Mouse (Mus musculus): Measurements from ENCODE around the gene Ace3. TPM values are rescaled to one million over a fixed set of nuclear protein-coding genes. Genes with fewer than 3 reads are reported as not detected.

Ace3 gene
- polyA plus RNA-seq, 1 experiment from 2014 or later = not detected

GRCm38 (mm10) chr11:105974593-105974992 lies 19.9 kb upstream of the Ace3 start:
- no peak overlapping the region for H3K27ac ChIP-seq (ENCODE audit: low read depth)
- 86% methylated on average over 6 of the region's 6 CpGs for WGBS (ENCODE audit: insufficient replicate concordance)
- ATAC-seq = no peak

GRCm38 (mm10) chr11:105975050-105975449 lies 19.4 kb upstream of the Ace3 start:
- 50% methylated on average over 3 of the region's 3 CpGs for WGBS (ENCODE audit: insufficient replicate concordance)
- ATAC-seq (no peak), DNase-seq (no peak)
- Histone ChIP-seq H3K9me3 (ENCODE audit: low read length) (no peaks in the 10 kb centered on the region), H3K9ac (replicated peaks) (no peak overlapping the region), H3K4me2 (ENCODE audit: low read depth, low read length) (no peak overlapping the region), H3K27me3 (ENCODE audit: insufficient read depth, low read length) (peaks cover 49% of the 10 kb centered on the region), H3K4me1 (ENCODE audit: insufficient read depth) (no peaks in the 10 kb centered on the region), H3K36me3 (replicated peaks; ENCODE audit: insufficient read depth, low read length) (no peaks in the 10 kb centered on the region), H3K4me3 (ENCODE audit: low read depth, low read length) (no peak overlapping the region), H3K27ac (ENCODE audit: low read depth) (no peak overlapping the region)
- TF ChIP-seq CTCF (IDR thresholded peaks at IDR 0.05; ENCODE audit: low read depth) (no peak), EP300 (IDR thresholded peaks at IDR 0.05; ENCODE audit: low read depth) (no peak)

More at GRCm38 (mm10) chr11:105974593-105974992, 19.9 kb upstream of the Ace3 start:
- Histone ChIP-seq H3K4me2 (ENCODE audit: low read depth, low read length) (no peak overlapping the region), H3K4me1 (ENCODE audit: insufficient read depth) (no peaks in the 10 kb centered on the region), H3K9ac (replicated peaks) (no peak overlapping the region), H3K9me3 (ENCODE audit: low read length) (no peaks in the 10 kb centered on the region), H3K36me3 (replicated peaks; ENCODE audit: insufficient read depth, low read length) (no peaks in the 10 kb centered on the region), H3K27me3 (ENCODE audit: insufficient read depth, low read length) (peaks cover 49% of the 10 kb centered on the region), H3K4me3 (ENCODE audit: low read depth, low read length) (no peak overlapping the region)
- no peak for DNase-seq
- TF ChIP-seq CTCF (IDR thresholded peaks at IDR 0.05; ENCODE audit: low read depth) (no peak), EP300 (IDR thresholded peaks at IDR 0.05; ENCODE audit: low read depth) (no peak)

DNA sequence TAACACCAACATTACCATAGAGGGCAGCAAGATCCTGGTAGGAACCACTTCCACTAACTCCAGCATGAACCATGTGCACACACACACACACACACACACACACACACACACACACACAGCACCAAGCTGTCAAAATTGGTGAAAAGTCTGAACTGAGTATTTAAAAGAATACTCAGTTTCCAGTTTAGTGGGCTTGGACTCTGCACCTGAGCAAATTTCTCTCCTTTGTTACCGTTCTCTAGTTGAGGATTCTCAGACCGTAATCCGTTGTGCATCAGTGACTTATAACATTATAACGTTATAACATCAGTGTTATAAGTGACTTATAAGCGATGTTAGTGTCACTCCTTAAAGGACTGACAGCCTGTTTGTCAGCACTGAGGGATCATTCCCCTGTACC lies 18.8 kb upstream of the Ace3 start:
- TF ChIP-seq CTCF (IDR thresholded peaks at IDR 0.05; ENCODE audit: low read depth) = no peak
- no peak for TF ChIP-seq EP300 (IDR thresholded peaks at IDR 0.05; ENCODE audit: low read depth)
- no peak overlapping the region for H3K4me2 ChIP-seq (ENCODE audit: low read depth, low read length)
- DNase-seq (no peak), ATAC-seq (no peak)
- no peaks in the 10 kb centered on the region for H3K36me3 ChIP-seq (replicated peaks; ENCODE audit: insufficient read depth, low read length)
- H3K27me3 ChIP-seq (ENCODE audit: insufficient read depth, low read length) = peaks cover 51% of the 10 kb centered on the region
- no peak overlapping the region for H3K9ac ChIP-seq (replicated peaks)
- no peak overlapping the region for H3K27ac ChIP-seq (ENCODE audit: low read depth)
- H3K4me3 ChIP-seq (ENCODE audit: low read depth, low read length) = no peak overlapping the region
- H3K9me3 ChIP-seq (ENCODE audit: low read length) = no peaks in the 10 kb centered on the region
- 83% methylated on average over 5 of the region's 5 CpGs for WGBS (ENCODE audit: insufficient replicate concordance)
- no peaks in the 10 kb centered on the region for H3K4me1 ChIP-seq (ENCODE audit: insufficient read depth)

- Histone ChIP-seq H3K4me2 (ENCODE audit: low read depth, low read length) (no peak overlapping the region), H3K4me1 (ENCODE audit: insufficient read depth) (no peaks in the 10 kb centered on the region), H3K4me3 (ENCODE audit: low read depth, low read length) (no peak overlapping the region), H3K27ac (ENCODE audit: low read depth) (no peak overlapping the region), H3K9ac (replicated peaks) (no peak overlapping the region), H3K36me3 (replicated peaks; ENCODE audit: insufficient read depth, low read length) (no peaks in the 10 kb centered on the region), H3K9me3 (ENCODE audit: low read length) (no peaks in the 10 kb centered on the region), H3K27me3 (ENCODE audit: insufficient read depth, low read length) (peaks cover 47% of the 10 kb centered on the region)
- no peak for TF ChIP-seq EP300 (IDR thresholded peaks at IDR 0.05; ENCODE audit: low read depth)
- TF ChIP-seq CTCF (IDR thresholded peaks at IDR 0.05; ENCODE audit: low read depth) = no peak
- WGBS (ENCODE audit: insufficient replicate concordance) = 70% methylated on average over 2 of the region's 2 CpGs
- no peak for DNase-seq
- no peak for ATAC-seq
Observed at GRCm38 (mm10) chr11:105978232-105978631, 16.2 kb upstream of the Ace3 start.

- peaks cover 43% of the 10 kb centered on the region for H3K27me3 ChIP-seq (ENCODE audit: insufficient read depth, low read length)
- H3K9me3 ChIP-seq (ENCODE audit: low read length) = no peaks in the 10 kb centered on the region
- 41% methylated on average over 5 of the region's 5 CpGs for WGBS (ENCODE audit: insufficient replicate concordance)
- DNase-seq (no peak), ATAC-seq (no peak)
- H3K36me3 ChIP-seq (replicated peaks; ENCODE audit: insufficient read depth, low read length) = no peaks in the 10 kb centered on the region
- no peak for TF ChIP-seq CTCF (IDR thresholded peaks at IDR 0.05; ENCODE audit: low read depth)
- no peak for TF ChIP-seq EP300 (IDR thresholded peaks at IDR 0.05; ENCODE audit: low read depth)
- H3K9ac ChIP-seq (replicated peaks) = no peak overlapping the region
- no peak overlapping the region for H3K4me3 ChIP-seq (ENCODE audit: low read depth, low read length)
- no peak overlapping the region for H3K4me2 ChIP-seq (ENCODE audit: low read depth, low read length)
- no peaks in the 10 kb centered on the region for H3K4me1 ChIP-seq (ENCODE audit: insufficient read depth)
- no peak overlapping the region for H3K27ac ChIP-seq (ENCODE audit: low read depth)
Observed at GRCm38 (mm10) chr11:105978634-105979033, 15.8 kb upstream of the Ace3 start.

GRCm38 (mm10) chr11:105984452-105984851 lies 10.0 kb upstream of the Ace3 start:
- no peak for TF ChIP-seq CTCF (IDR thresholded peaks at IDR 0.05; ENCODE audit: low read depth)
- no peak for TF ChIP-seq EP300 (IDR thresholded peaks at IDR 0.05; ENCODE audit: low read depth)
- Histone ChIP-seq H3K27me3 (ENCODE audit: insufficient read depth, low read length) (peaks cover 29% of the 10 kb centered on the region; the same call in 1 of the 2 replicates), H3K9me3 (ENCODE audit: low read length) (no peaks in the 10 kb centered on the region), H3K4me3 (ENCODE audit: low read depth, low read length) (no peak overlapping the region), H3K9ac (replicated peaks) (no peak overlapping the region), H3K36me3 (replicated peaks; ENCODE audit: insufficient read depth, low read length) (no peaks in the 10 kb centered on the region), H3K4me1 (ENCODE audit: insufficient read depth) (no peaks in the 10 kb centered on the region), H3K27ac (ENCODE audit: low read depth) (no peak overlapping the region), H3K4me2 (ENCODE audit: low read depth, low read length) (no peak overlapping the region)
- no peak for DNase-seq
- ATAC-seq = no peak
- WGBS (ENCODE audit: insufficient replicate concordance) = 71% methylated on average over 4 of the region's 4 CpGs

DNA sequence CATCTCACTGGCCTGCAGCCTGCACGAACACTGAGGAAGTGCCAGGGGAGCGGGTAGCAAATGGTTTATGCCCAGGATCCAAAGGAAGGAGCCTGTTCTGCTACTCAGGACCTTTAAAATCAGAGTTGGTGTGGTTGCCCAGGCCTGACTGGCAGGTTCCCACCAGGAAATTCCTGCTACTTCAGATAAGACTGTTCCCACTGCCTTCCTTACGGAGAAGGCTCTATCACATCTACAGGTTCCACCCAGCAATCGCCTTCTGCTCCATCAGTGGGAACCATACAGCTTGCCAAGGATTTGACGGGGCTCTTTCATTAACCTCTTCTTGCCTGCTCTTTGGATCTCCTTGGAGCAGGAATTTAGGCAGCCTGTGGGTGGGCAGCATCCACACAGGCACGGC lies 7.0 kb upstream of the Ace3 start:
- Histone ChIP-seq H3K27me3 (ENCODE audit: insufficient read depth, low read length) (peaks cover 14% of the 10 kb centered on the region; the same call in 1 of the 2 replicates), H3K4me1 (ENCODE audit: insufficient read depth) (no peaks in the 10 kb centered on the region), H3K36me3 (replicated peaks; ENCODE audit: insufficient read depth, low read length) (no peaks in the 10 kb centered on the region), H3K4me3 (ENCODE audit: low read depth, low read length) (no peak overlapping the region), H3K27ac (ENCODE audit: low read depth) (no peak overlapping the region), H3K9ac (replicated peaks) (no peak overlapping the region), H3K4me2 (ENCODE audit: low read depth, low read length) (no peak overlapping the region), H3K9me3 (ENCODE audit: low read length) (no peaks in the 10 kb centered on the region)
- no peak for DNase-seq
- TF ChIP-seq CTCF (IDR thresholded peaks at IDR 0.05; ENCODE audit: low read depth) (no peak), EP300 (IDR thresholded peaks at IDR 0.05; ENCODE audit: low read depth) (no peak)
- WGBS (ENCODE audit: insufficient replicate concordance) = 56% methylated on average over 6 of the region's 6 CpGs
- ATAC-seq = no peak

All from liver, postnatal 0 days (tissue).